Mouse (Mus musculus) ES-E14 (cell line): ENCODE data around the gene Nsun2.

Experiments
- CHD2 ChIP-seq: IDR thresholded peaks from 2 replicates; pipeline ENCODE4 v1.6.1; 2014; ENCODE audit warnings: mild to moderate bottlenecking, low read depth, low read length, inconsistent platforms
- HCFC1 ChIP-seq: IDR thresholded peaks from 2 replicates; pipeline ENCODE4 v1.6.1; 2012; ENCODE audit warnings: low read length, inconsistent platforms, borderline replicate concordance; ENCODE audit not compliant: insufficient read depth
- ZC3H11A ChIP-seq: IDR thresholded peaks from 2 replicates; pipeline ENCODE4 v1.6.1; 2012; ENCODE audit warnings: low read depth, mild to moderate bottlenecking, inconsistent platforms, low read length, borderline replicate concordance
- ZNF384 ChIP-seq: IDR thresholded peaks from 2 replicates; pipeline ENCODE4 v1.6.1; 2012; ENCODE audit warnings: low read depth, low read length, inconsistent platforms

DNA sequence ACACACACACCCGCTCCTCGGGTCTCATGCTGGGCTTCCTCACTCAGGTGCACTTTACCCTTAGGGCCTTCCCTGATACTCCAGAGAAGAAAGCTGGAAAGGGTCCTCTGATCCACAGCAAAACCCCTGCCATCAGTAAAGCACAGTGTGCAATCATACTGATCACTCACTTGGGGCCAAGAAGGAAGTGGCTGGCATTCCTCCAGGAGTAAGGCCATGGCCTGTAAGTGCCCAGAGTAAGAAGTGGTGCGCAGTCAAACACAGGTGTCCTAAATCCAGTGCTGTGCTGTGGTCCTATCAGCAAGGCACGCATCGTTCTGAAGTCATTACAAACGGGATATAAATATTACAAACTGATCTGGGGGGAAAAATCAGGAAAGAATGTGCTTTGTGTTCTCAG lies 16.1 kb upstream of the Nsun2 start:
- TF ChIP-seq CHD2 (no peak), HCFC1 (no peak), ZC3H11A (no peak), ZNF384 (no peak)
